Mouse (Mus musculus) lung, embryonic 16.5 days (tissue): ENCODE measurements at regions not wholly inside any gene's neighbourhood (a gene's known extent, or its start where the extent isn't known, plus 50 kb on each side); places are given as distances from the start of the nearest gene placed in this dataset.

Source experiments
- ATAC-seq: fragments of 200-750 bp; cut with Nextera tagmentation; 2 replicates; pipeline ENCODE4 v1.8.0; 2017; ENCODE audit warnings: low read depth, mild to moderate bottlenecking, moderate library complexity
- H3K27ac ChIP-seq: fragments of 300-500 bp; sonication (generic); 2 replicates; pipeline ENCODE4 v1.5.1; 2014; ENCODE audit warnings: mild to moderate bottlenecking, control low read depth, low read length
- H3K27me3 ChIP-seq: fragments of 300-500 bp; sonication (generic); 2 replicates; pipeline ENCODE4 v1.6.1; 2014; ENCODE audit warnings: low read depth, low read length, mixed read lengths; ENCODE audit not compliant: control insufficient read depth, insufficient read depth
- H3K36me3 ChIP-seq: fragments of 300-500 bp; sonication (generic); 2 replicates; pipeline ENCODE4 v1.6.1; 2014; ENCODE audit warnings: low read length; ENCODE audit not compliant: control insufficient read depth, insufficient read depth
- H3K4me1 ChIP-seq: fragments of 300-500 bp; sonication (generic); replicated peaks from 2 replicates; pipeline ENCODE4 v1.6.1; 2014; ENCODE audit warnings: low read length, mixed read lengths; ENCODE audit not compliant: control insufficient read depth, insufficient read depth
- H3K4me2 ChIP-seq: fragments of 300-500 bp; sonication (generic); 2 replicates; pipeline ENCODE4 v1.6.1; 2014; ENCODE audit warnings: low read depth, low read length, control low read depth
- H3K4me3 ChIP-seq: fragments of 300-500 bp; sonication (generic); 2 replicates; pipeline ENCODE4 v1.5.1; 2014; ENCODE audit warnings: mild to moderate bottlenecking, low read length, control low read depth
- H3K9ac ChIP-seq: fragments of 300-500 bp; sonication (generic); 2 replicates; pipeline ENCODE4 v1.6.1; 2014; ENCODE audit warnings: low read length, control low read depth
- H3K9me3 ChIP-seq: fragments of 300-500 bp; sonication (generic); 2 replicates; pipeline ENCODE4 v1.6.1; 2016; ENCODE audit warnings: low read length; ENCODE audit not compliant: control insufficient read depth
- WGBS: fragments of 180-500 bp; shearing (Covaris S2); extraction: QIAGEN DNeasy Blood & Tissue Kit; methylation state at CpG from one replicate; pipeline ENCODE4 v1.1.7; 2014; 5-methylcytosine and 5-hydroxymethylcytosine counted together

DNA sequence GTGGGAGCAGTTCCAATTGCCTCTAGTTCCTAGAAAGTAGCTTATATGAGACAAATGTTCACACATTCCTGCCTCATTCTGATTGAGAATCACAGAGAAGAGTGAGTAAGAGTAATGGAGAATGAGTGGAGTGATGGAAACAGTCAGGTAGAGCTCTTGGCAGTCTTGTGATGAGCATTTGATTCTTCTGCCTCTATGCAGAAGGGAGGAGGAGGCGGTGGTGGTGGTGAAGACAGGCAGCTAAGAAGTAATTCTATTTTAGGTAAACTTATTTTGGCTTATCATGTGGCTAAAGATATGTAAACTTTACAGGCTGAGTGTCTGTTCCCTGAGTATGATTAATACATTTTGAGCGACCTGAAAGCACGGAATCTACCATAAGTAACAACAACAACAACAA, 203.6 kb upstream of the Snx7 start:
- Histone ChIP-seq H3K36me3 (no peaks in the 10 kb centered on the region), H3K9me3 (no peaks in the 10 kb centered on the region), H3K27ac (no peak overlapping the region), H3K9ac (no peak overlapping the region), H3K27me3 (no peaks in the 10 kb centered on the region), H3K4me2 (no peak overlapping the region), H3K4me3 (no peak overlapping the region), H3K4me1 (no peaks in the 10 kb centered on the region)
- ATAC-seq, result no peak
- WGBS, result 80% methylated on average over 3 of the region's 3 CpGs

- Histone ChIP-seq H3K9ac (no peak overlapping the region), H3K27me3 (no peaks in the 10 kb centered on the region), H3K36me3 (no peaks in the 10 kb centered on the region), H3K27ac (no peak overlapping the region), H3K9me3 (no peaks in the 10 kb centered on the region), H3K4me2 (no peak overlapping the region), H3K4me3 (no peak overlapping the region), H3K4me1 (no peaks in the 10 kb centered on the region)
- ATAC-seq, result no peak; the same call in 1 of the 2 replicates
- 66% methylated on average over 4 of the region's 4 CpGs for WGBS
Measured at GRCm38 (mm10) chr3:118070129-118070528, 201.4 kb upstream of the Snx7 start.

- 31% methylated on average over 2 of the region's 2 CpGs for WGBS
- no peak overlapping the region for H3K9ac ChIP-seq
Measured at GRCm38 (mm10) chr3:118063679-118064078, 194.9 kb upstream of the Snx7 start.

DNA sequence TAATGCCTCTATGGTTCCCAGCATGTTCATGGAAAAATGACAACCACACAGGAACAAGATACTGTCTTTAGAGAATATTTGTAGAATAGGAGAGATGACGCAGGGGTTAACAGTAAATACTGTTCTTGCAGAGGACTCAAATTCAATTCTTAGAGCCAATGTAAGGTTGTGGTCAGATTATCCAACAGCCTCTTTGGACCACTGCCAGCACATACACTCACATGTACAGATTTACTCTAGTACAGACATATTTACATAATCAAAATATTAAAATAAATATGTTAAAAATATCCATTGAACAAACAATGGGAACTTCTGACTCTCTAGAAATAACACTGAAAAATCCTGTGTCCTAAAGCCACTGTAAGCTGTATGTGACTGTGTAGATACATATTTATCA, 193.8 kb upstream of the Snx7 start:
- Histone ChIP-seq H3K36me3 (no peaks in the 10 kb centered on the region), H3K4me2 (no peak overlapping the region), H3K4me3 (no peak overlapping the region), H3K9ac (no peak overlapping the region), H3K27me3 (no peaks in the 10 kb centered on the region), H3K9me3 (no peaks in the 10 kb centered on the region), H3K4me1 (no peaks in the 10 kb centered on the region), H3K27ac (no peak overlapping the region)
- peak; percentile 38 for ATAC-seq
- WGBS, result 52% methylated on average over 1 of the region's 1 CpGs

More at GRCm38 (mm10) chr3:118063679-118064078, 194.9 kb upstream of the Snx7 start:
- Histone ChIP-seq H3K4me1 (no peaks in the 10 kb centered on the region), H3K27me3 (no peaks in the 10 kb centered on the region), H3K9me3 (no peaks in the 10 kb centered on the region), H3K4me2 (no peak overlapping the region), H3K4me3 (no peak overlapping the region), H3K27ac (no peak overlapping the region), H3K36me3 (no peaks in the 10 kb centered on the region)
- no peak for ATAC-seq

- Histone ChIP-seq H3K27me3 (no peaks in the 10 kb centered on the region), H3K4me1 (no peaks in the 10 kb centered on the region), H3K4me3 (no peak overlapping the region), H3K9ac (no peak overlapping the region), H3K36me3 (no peaks in the 10 kb centered on the region), H3K27ac (no peak overlapping the region), H3K9me3 (no peaks in the 10 kb centered on the region), H3K4me2 (no peak overlapping the region)
- whole genome bisulfite sequencing, result 78% methylated on average over 11 of the region's 11 CpGs
- no peak for ATAC-seq
Measured at GRCm38 (mm10) chr3:118047016-118047415, 178.3 kb upstream of the Snx7 start.

GRCm38 (mm10) chr3:118046536-118046935, 177.8 kb upstream of the Snx7 start:
- Histone ChIP-seq H3K4me2 (no peak overlapping the region), H3K27ac (no peak overlapping the region), H3K9me3 (no peaks in the 10 kb centered on the region), H3K36me3 (no peaks in the 10 kb centered on the region), H3K4me3 (no peak overlapping the region), H3K4me1 (no peaks in the 10 kb centered on the region), H3K9ac (no peak overlapping the region), H3K27me3 (no peaks in the 10 kb centered on the region)
- no peak for ATAC-seq
- 89% methylated on average over 11 of the region's 11 CpGs for WGBS

DNA sequence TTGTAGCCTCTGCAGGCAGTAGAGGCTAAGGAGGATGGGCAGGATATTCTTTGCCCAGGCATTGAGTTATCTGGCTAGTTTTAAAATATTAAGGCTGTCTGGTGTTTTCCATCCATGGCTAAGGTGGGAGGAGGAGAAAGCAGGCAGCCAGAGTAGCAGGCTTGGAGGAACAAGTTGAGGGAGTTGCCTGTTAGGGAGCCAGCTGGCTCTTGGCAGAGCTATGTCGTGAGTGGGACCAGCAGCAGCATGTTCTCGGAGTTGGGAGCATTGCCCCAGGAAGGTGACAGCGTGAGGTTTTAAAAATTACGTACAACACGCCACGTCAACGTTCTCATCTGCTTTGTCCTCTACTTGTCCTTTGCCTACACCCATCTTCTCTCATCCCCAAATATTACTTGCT, 167.8 kb upstream of the Snx7 start:
- WGBS, result 69% methylated on average over 7 of the region's 7 CpGs
- Histone ChIP-seq H3K4me3 (no peak overlapping the region), H3K27ac (no peak overlapping the region)

DNA sequence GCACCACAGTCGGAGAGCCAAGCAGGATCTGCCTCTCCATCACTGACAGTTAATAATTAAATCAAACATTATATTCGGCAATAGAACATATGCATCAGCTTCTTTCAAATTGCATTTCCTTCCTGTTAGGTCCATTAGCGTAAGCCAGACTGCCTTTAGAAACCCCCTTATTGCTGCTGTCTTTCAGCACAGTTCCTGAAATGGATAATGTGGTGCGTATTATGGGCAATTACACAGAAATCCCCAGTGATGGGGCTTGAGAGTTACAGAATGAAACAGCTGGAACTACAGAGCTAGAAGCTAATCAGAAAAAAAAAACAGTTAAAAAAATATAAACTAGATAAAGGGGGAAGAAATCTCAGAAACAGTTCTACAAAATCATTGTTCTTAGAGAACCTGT, 126.7 kb upstream of the Snx7 start:
- H3K4me2 ChIP-seq, result no peak overlapping the region
- H3K4me3 ChIP-seq, result no peak overlapping the region
- no peaks in the 10 kb centered on the region for H3K36me3 ChIP-seq
- ATAC-seq, result peak; percentile 69; the same call in 1 of the 2 replicates
- no peak overlapping the region for H3K27ac ChIP-seq
- WGBS, result 43% methylated on average over 4 of the region's 4 CpGs
- no peak overlapping the region for H3K9ac ChIP-seq
- no peaks in the 10 kb centered on the region for H3K9me3 ChIP-seq
- H3K4me1 ChIP-seq, result peaks cover 4% of the 10 kb centered on the region; the same call in 1 of the 2 replicates
- no peaks in the 10 kb centered on the region for H3K27me3 ChIP-seq

More for the DNA sequence above, 167.8 kb upstream of the Snx7 start:
- Histone ChIP-seq H3K9ac (no peak overlapping the region), H3K4me2 (no peak overlapping the region), H3K9me3 (no peaks in the 10 kb centered on the region), H3K27me3 (no peaks in the 10 kb centered on the region), H3K36me3 (no peaks in the 10 kb centered on the region), H3K4me1 (no peaks in the 10 kb centered on the region)
- ATAC-seq, result no peak

- Histone ChIP-seq H3K4me1 (peaks cover 4% of the 10 kb centered on the region; the same call in 1 of the 2 replicates), H3K9me3 (no peaks in the 10 kb centered on the region), H3K27me3 (no peaks in the 10 kb centered on the region), H3K36me3 (no peaks in the 10 kb centered on the region), H3K4me3 (no peak overlapping the region), H3K9ac (no peak overlapping the region), H3K4me2 (no peak overlapping the region), H3K27ac (no peak overlapping the region)
- ATAC-seq, result peak; percentile 43; the same call in 1 of the 2 replicates
- 34% methylated on average over 3 of the region's 3 CpGs for WGBS
Measured at GRCm38 (mm10) chr3:117994110-117994509, 125.4 kb upstream of the Snx7 start.

DNA sequence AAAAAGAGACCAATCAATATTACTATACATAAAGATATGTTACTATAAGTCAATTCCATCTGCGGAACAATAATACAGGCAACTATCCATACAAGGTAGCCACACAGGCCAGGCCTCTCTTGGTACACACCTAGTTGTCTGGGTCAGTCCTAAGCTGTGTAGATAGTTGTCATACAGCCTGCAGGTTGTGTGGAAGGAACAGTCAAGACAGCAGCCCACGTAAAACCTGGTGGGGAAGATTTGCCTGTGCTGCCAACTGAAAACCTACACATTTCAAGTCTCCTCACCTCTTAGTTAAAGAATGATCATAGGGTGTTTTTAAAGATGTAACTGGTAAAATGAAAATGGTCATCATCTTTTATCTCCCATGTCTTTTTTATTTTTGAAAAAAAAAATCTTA, 121.8 kb upstream of the Snx7 start:
- no peak overlapping the region for H3K4me3 ChIP-seq
- H3K9me3 ChIP-seq, result no peaks in the 10 kb centered on the region
- no peak overlapping the region for H3K9ac ChIP-seq
- 94% methylated on average over 2 of the region's 2 CpGs for WGBS
- ATAC-seq, result no peak
- H3K27me3 ChIP-seq, result no peaks in the 10 kb centered on the region
- no peak overlapping the region for H3K4me2 ChIP-seq
- H3K27ac ChIP-seq, result no peak overlapping the region
- no peaks in the 10 kb centered on the region for H3K36me3 ChIP-seq
- peaks cover 4% of the 10 kb centered on the region; the same call in 1 of the 2 replicates for H3K4me1 ChIP-seq
